8 mouse cellular contexts compared by ENCODE assay signal in genomic region chr10:66911261-66911911, GRCm38 (mm10).
DNase-seq lines count a peak whose midpoint lies in the region; ATAC-seq lines count a peak whose summit lies in the region.

No protein-coding gene starts in this region.

- WGBS in intestine, embryonic 16.5 days, result 54% methylated on average over 10 of the region's 10 CpGs
- 17% methylated on average over 10 of the region's 10 CpGs for WGBS in liver, embryonic 16.5 days (ENCODE audit: insufficient replicate concordance)

- H3K4me2 ChIP-seq in intestine, embryonic 16.5 days (ENCODE audit: low read depth, low read length), result no peak overlapping the region
- H3K4me2 ChIP-seq in liver, embryonic 16.5 days (ENCODE audit: low read depth, low read length), result 0 out of 2 replicates have a peak overlapping the region, but pooled peaks have one; percentile 10

- H3K4me3 ChIP-seq in intestine, embryonic 16.5 days (ENCODE audit: low read length), result no peak overlapping the region
- H3K4me3 ChIP-seq in liver, embryonic 16.5 days (ENCODE audit: low read depth, low read length), result no peak overlapping the region

- no peak overlapping the region; the same call in 1 of the 2 replicates for H3K9ac ChIP-seq in intestine, embryonic 16.5 days (ENCODE audit: low read depth, low read length)
- no peak overlapping the region for H3K9ac ChIP-seq in liver, embryonic 16.5 days (ENCODE audit: low read depth, low read length)

- peak; percentile 34 for DNase-seq in cerebellum, adult 9-11 months
- no peak for DNase-seq in cerebellum, postnatal 4 days (ENCODE audit: low spot score in 2 of 2)
- DNase-seq in ES-CJ7 (ENCODE audit: low read depth, low spot score), result peak; percentile 83
- DNase-seq in gastrocnemius, postnatal 25 days, result peak; percentile 42
- DNase-seq in frontal cortex, postnatal 14 days (ENCODE audit: low spot score in 2 of 2), result no peak
- no peak for DNase-seq in frontal cortex, adult 2 months (ENCODE audit: extremely low spot score in 1 of 2, low spot score in 1 of 2)

- H3K36me3 ChIP-seq in intestine, embryonic 16.5 days (ENCODE audit: control insufficient read depth, insufficient read depth, low read length), result no peaks in the 10 kb centered on the region
- H3K36me3 ChIP-seq in liver, embryonic 16.5 days (ENCODE audit: control insufficient read depth, insufficient read depth), result no peaks in the 10 kb centered on the region

- no peak overlapping the region for H3K27ac ChIP-seq in intestine, embryonic 16.5 days (ENCODE audit: low read length)
- no peak overlapping the region for H3K27ac ChIP-seq in liver, embryonic 16.5 days (ENCODE audit: low read length)

- peak; percentile 44 for ATAC-seq in intestine, embryonic 16.5 days
- no peak; the same call in 1 of the 2 replicates for ATAC-seq in liver, embryonic 16.5 days (ENCODE audit: low read depth)

- H3K4me1 ChIP-seq in intestine, embryonic 16.5 days (ENCODE audit: control insufficient read depth, insufficient read depth, low read length), result peaks cover 32% of the 10 kb centered on the region
- H3K4me1 ChIP-seq in liver, embryonic 16.5 days (ENCODE audit: control insufficient read depth, low read depth, low read length), result peaks cover 10% of the 10 kb centered on the region

- H3K27me3 ChIP-seq in intestine, embryonic 16.5 days (replicated peaks; ENCODE audit: control insufficient read depth, insufficient read depth, low read length), result no peaks in the 10 kb centered on the region
- H3K27me3 ChIP-seq in liver, embryonic 16.5 days (ENCODE audit: control insufficient read depth, insufficient read depth, low read depth, low read length), result no peaks in the 10 kb centered on the region

- no peaks in the 10 kb centered on the region for H3K9me3 ChIP-seq in intestine, embryonic 16.5 days (ENCODE audit: control insufficient read depth, low read length)
- no peaks in the 10 kb centered on the region for H3K9me3 ChIP-seq in liver, embryonic 16.5 days (replicated peaks; ENCODE audit: control insufficient read depth, low read length)

Comparison
In these comparisons a context has a peak if more than half of its experiments do, and no peak if none do; other contexts are left out.
1. DNase-seq: peak in cerebellum, adult 9-11 months (single experiment), ES-CJ7 (single experiment) and gastrocnemius, postnatal 25 days (single experiment); none in cerebellum, postnatal 4 days (0 of 2), frontal cortex, postnatal 14 days (0 of 2) and frontal cortex, adult 2 months (0 of 2).